Mouse (Mus musculus) frontal cortex, postnatal 25 days (tissue): Measurements from ENCODE around the gene Cers5.
"Not testable (repeated sequence)": the region's sequence is repeated elsewhere in the genome, so short reads cannot be mapped to it uniquely, and the experiment has no call there.

Source experiments
- DNase-seq, 2 experiments: peaks; one replicate each; pipeline ENCODE4 v3.0.0; 2022; ENCODE audit warnings: low spot score in 2 of 2

The Cers5 gene

GRCm38 (mm10) chr15:99790464-99790863, 17.8 kb upstream of the Cers5 start:
- no peak for DNase-seq

- DNase-seq, result no peak
Measured at GRCm38 (mm10) chr15:99787625-99788120, 15.0 kb upstream of the Cers5 start.

- DNase-seq, result no peak
Measured at GRCm38 (mm10) chr15:99778677-99779335, 6.1 kb upstream of the Cers5 start.

GRCm38 (mm10) chr15:99778148-99778547, 5.5 kb upstream of the Cers5 start:
- no peak for DNase-seq

GRCm38 (mm10) chr15:99772925-99773324, 240 bp upstream of the Cers5 start:
- no peak for DNase-seq

GRCm38 (mm10) chr15:99772277-99772880, 306 bp downstream of the Cers5 start:
- DNase-seq, result peak; percentile 63 to 73

- DNase-seq, result peak; percentile 22 to 37
Measured at GRCm38 (mm10) chr15:99771601-99772276, 946 bp downstream of the Cers5 start.

- no peak for DNase-seq
Measured at GRCm38 (mm10) chr15:99771004-99771500, 1.6 kb downstream of the Cers5 start.

GRCm38 (mm10) chr15:99768761-99769160, 3.9 kb downstream of the Cers5 start:
- DNase-seq, result no peak

GRCm38 (mm10) chr15:99767467-99767866, 5.2 kb downstream of the Cers5 start:
- no peak for DNase-seq

- DNase-seq, result no peak
Measured at GRCm38 (mm10) chr15:99754204-99754603, 18.5 kb downstream of the Cers5 start.

- no peak for DNase-seq
Measured at GRCm38 (mm10) chr15:99740229-99740628, 32.5 kb downstream of the Cers5 start.

- DNase-seq, result no peak
Measured at GRCm38 (mm10) chr15:99736675-99737074, 36.0 kb downstream of the Cers5 start.

- DNase-seq, result peak; percentile 100
Measured at GRCm38 (mm10) chr15:99735631-99736030, 37.1 kb downstream of the Cers5 start.

- no peak for DNase-seq
Measured at GRCm38 (mm10) chr15:99733186-99733585, 39.5 kb downstream of the Cers5 start.

- DNase-seq, result no peak
Measured at GRCm38 (mm10) chr15:99731678-99732077, 41.0 kb downstream of the Cers5 start.

GRCm38 (mm10) chr15:99731167-99731566, 41.5 kb downstream of the Cers5 start:
- DNase-seq, result no peak

- DNase-seq, result no peak
Measured at GRCm38 (mm10) chr15:99729056-99729783, 43.5 kb downstream of the Cers5 start.

GRCm38 (mm10) chr15:99728211-99728610, 44.5 kb downstream of the Cers5 start:
- DNase-seq, result no peak

GRCm38 (mm10) chr15:99727525-99727924, 45.2 kb downstream of the Cers5 start:
- DNase-seq, result no peak

GRCm38 (mm10) chr15:99727039-99727438, 45.6 kb downstream of the Cers5 start:
- DNase-seq, result not testable (repeated sequence)

GRCm38 (mm10) chr15:99726549-99726948, 46.1 kb downstream of the Cers5 start:
- no peak for DNase-seq
